Mouse (Mus musculus) kidney, embryonic 16.5 days (tissue): ENCODE results near the gene Mrps16. TPM values are rescaled to one million over a fixed set of nuclear protein-coding genes. Genes with fewer than 3 reads are reported as not detected.

ENCODE experiments used
- ATAC-seq: fragments of 200-750 bp; cut with Nextera tagmentation; 2 replicates; pipeline ENCODE4 v1.8.0; 2017; ENCODE audit warnings: moderate TSS enrichment; ENCODE audit not compliant: low FRiP score, low TSS enrichment
- H3K27ac ChIP-seq: fragments of 300-500 bp; sonication (generic); 2 replicates; pipeline ENCODE4 v1.5.1; 2014; ENCODE audit warnings: low read length
- H3K27me3 ChIP-seq: fragments of 300-500 bp; sonication (generic); 2 replicates; pipeline ENCODE4 v1.6.1; 2014; ENCODE audit warnings: low read length, control low read depth, mixed read lengths; ENCODE audit not compliant: insufficient read depth
- H3K36me3 ChIP-seq: fragments of 300-500 bp; sonication (generic); 2 replicates; pipeline ENCODE4 v1.6.1; 2014; ENCODE audit warnings: low read length, control low read depth, mixed read lengths; ENCODE audit not compliant: insufficient read depth
- H3K4me1 ChIP-seq: fragments of 300-500 bp; sonication (generic); 2 replicates; pipeline ENCODE4 v1.6.1; 2014; ENCODE audit warnings: low read length, control low read depth, mixed read lengths; ENCODE audit not compliant: insufficient read depth
- H3K4me2 ChIP-seq: fragments of 300-500 bp; sonication (generic); replicated peaks from 2 replicates; pipeline ENCODE4 v1.6.1; 2014; ENCODE audit warnings: low read depth, low read length
- H3K4me3 ChIP-seq: fragments of 300-500 bp; sonication (generic); 2 replicates; pipeline ENCODE4 v1.5.1; 2014; ENCODE audit warnings: mild to moderate bottlenecking, low read length
- H3K9ac ChIP-seq: fragments of 300-500 bp; sonication (generic); replicated peaks from 2 replicates; pipeline ENCODE4 v1.6.1; 2014; ENCODE audit warnings: low read length
- H3K9me3 ChIP-seq: fragments of 300-500 bp; sonication (generic); 2 replicates; pipeline ENCODE4 v1.6.1; 2016; ENCODE audit warnings: low read length, control low read depth
- WGBS: fragments of 180-500 bp; shearing (Covaris S2); extraction: QIAGEN DNeasy Blood & Tissue Kit; methylation state at CpG from one replicate; pipeline ENCODE4 v1.1.7; 2014; 5-methylcytosine and 5-hydroxymethylcytosine counted together
- polyA plus RNA-seq: library from polyadenylated mRNA; unstranded; fragments of >200 nt; fragmentation: Nextera tagmentation; extraction: Ambion mirVana; gene quantifications from 2 replicates; pipeline ENCODE4 v1.2.1, GENCODE M21; 2015

The Mrps16 gene
- polyA plus RNA-seq, 1 experiment from 2014 or later = 95.7 TPM

DNA sequence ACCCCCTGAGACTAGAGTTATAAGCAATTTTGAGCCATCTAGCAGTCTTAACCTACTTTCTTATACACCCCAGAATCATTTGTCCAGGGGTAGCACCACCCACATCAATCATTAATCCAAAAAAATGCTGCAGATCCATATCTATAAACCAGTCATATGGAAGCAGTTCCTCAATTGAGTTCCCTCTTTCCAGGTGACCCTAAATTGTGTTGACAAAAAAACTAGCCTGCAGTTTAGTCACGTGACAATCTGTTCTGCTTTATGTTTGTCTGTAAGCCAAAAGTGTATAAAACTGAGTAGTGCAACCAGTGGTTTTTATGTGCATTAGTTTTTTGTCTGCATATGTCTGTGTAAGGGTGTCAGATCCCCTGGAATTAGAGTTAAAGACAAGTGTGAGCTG is 21.6 kb downstream of the Mrps16 start:
- Histone ChIP-seq H3K9me3 (no peaks in the 10 kb centered on the region), H3K4me2 (no peak overlapping the region), H3K27ac (peak overlapping the region; percentile 23; the same call in 1 of the 2 replicates), H3K9ac (no peak overlapping the region), H3K4me1 (no peaks in the 10 kb centered on the region), H3K4me3 (no peak overlapping the region), H3K27me3 (no peaks in the 10 kb centered on the region), H3K36me3 (peaks cover 36% of the 10 kb centered on the region)
- no peak for ATAC-seq
- 90% methylated on average over 1 of the region's 1 CpGs for WGBS

DNA sequence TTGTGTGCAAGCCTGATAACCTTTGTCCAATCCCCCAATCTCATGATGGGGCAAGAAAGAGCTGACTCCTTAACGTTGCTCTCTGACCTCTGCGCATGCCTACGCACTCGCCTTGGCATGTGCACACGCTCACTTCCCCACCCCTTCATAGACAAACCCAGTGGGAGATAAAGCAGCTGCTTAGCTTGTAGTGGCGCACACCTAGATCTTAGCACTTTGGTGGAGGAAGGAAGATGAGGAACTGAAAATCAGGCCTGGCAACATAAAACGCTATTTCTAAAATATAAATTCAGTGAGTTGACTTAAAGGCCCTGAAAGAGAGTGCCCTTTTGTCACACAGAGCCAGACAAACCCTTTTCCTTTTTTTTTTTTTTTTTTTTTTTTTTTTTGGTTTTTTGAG is 22.6 kb downstream of the Mrps16 start:
- no peak overlapping the region for H3K27ac ChIP-seq
- H3K27me3 ChIP-seq = no peaks in the 10 kb centered on the region
- 85% methylated on average over 7 of the region's 7 CpGs for WGBS
- no peaks in the 10 kb centered on the region for H3K4me1 ChIP-seq
- no peak overlapping the region for H3K9ac ChIP-seq
- no peak overlapping the region for H3K4me2 ChIP-seq
- peaks cover 34% of the 10 kb centered on the region for H3K36me3 ChIP-seq
- no peak for ATAC-seq
- H3K9me3 ChIP-seq = no peaks in the 10 kb centered on the region
- no peak overlapping the region for H3K4me3 ChIP-seq

DNA sequence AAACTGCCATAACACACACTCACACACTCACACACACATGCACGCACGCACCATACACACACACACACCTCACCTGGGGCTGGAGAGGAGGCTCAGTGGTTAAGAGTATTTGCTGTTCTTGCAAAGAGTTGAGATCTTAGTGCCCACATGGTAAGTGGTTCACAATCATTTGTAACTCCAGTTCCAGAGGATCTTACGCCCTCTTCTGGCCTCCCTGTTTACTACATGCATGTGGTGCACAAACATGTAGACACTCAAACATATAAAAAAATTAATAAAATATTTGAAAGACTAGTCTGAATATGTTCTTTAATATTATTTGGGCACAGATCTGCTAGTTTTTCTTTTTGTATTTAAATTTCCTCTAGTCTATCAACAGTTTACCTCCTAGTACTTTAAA is 25.2 kb downstream of the Mrps16 start:
- Histone ChIP-seq H3K4me2 (no peak overlapping the region), H3K4me3 (no peak overlapping the region), H3K36me3 (peaks cover 31% of the 10 kb centered on the region), H3K27me3 (no peaks in the 10 kb centered on the region), H3K9me3 (no peaks in the 10 kb centered on the region), H3K27ac (no peak overlapping the region), H3K9ac (no peak overlapping the region), H3K4me1 (no peaks in the 10 kb centered on the region)
- WGBS = 93% methylated on average over 3 of the region's 3 CpGs
- no peak for ATAC-seq

GRCm38 (mm10) chr14:20363230-20363629 is 30.2 kb downstream of the Mrps16 start:
- WGBS = 93% methylated on average over 4 of the region's 4 CpGs
- ATAC-seq = no peak

DNA sequence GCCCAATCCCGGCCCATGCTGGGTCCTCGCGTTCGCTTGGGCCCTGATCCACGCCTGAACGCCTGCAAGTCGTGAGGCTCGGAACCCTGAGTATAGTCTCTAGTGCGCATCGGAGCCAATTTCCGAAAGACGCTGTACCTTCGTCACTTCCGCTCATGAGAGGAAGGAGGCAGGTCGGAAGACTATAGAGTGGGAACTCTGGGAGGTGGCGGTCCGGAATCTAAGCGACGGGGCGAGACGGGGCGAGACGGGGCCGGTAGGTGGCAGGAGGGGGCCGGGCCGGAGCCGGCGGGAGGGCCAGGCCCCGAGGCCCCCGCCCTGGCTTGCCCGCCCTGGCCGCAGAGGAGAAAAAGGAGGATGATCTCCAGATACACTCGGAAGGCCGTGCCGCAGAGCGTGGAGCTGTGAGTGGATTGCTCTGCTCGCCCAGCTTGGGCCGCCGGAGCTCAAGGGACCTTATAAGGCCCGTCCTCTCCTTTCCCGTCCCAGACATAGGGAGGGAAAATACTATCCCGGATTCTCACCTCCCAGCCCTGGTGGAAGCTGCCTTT is 45.4 kb downstream of the Mrps16 start, which contains the start of the genes Ecd and Fam149b:
Gene Ecd, minus strand, starts transcription at position 131 of the 551 bp plus-strand sequence.
Gene Fam149b, plus strand, starts transcription at position 172 of the 551 bp plus-strand sequence.
- H3K4me1 ChIP-seq = peaks cover 18% of the 10 kb centered on the region
- H3K4me3 ChIP-seq = peak within 1 kb of the TSS; percentile 72
- peak within 1 kb of the TSS; percentile 98 for H3K9ac ChIP-seq
- H3K9me3 ChIP-seq = no peaks in the 10 kb centered on the region
- WGBS = 1% methylated on average over 42 of the region's 42 CpGs
- peak within 1 kb of the TSS; percentile 93 for H3K27ac ChIP-seq
- peak; percentile 99 for ATAC-seq
- peak within 1 kb of the TSS; percentile 77 for H3K4me2 ChIP-seq
- H3K36me3 ChIP-seq = peaks cover 13% of the 10 kb centered on the region
- H3K27me3 ChIP-seq = no peaks in the 10 kb centered on the region

More at GRCm38 (mm10) chr14:20363230-20363629, 30.2 kb downstream of the Mrps16 start:
- no peak overlapping the region for H3K9ac ChIP-seq
- H3K27ac ChIP-seq = no peak overlapping the region
- H3K4me3 ChIP-seq = no peak overlapping the region
- H3K4me2 ChIP-seq = no peak overlapping the region
- no peaks in the 10 kb centered on the region for H3K9me3 ChIP-seq
- H3K4me1 ChIP-seq = no peaks in the 10 kb centered on the region
- no peaks in the 10 kb centered on the region for H3K27me3 ChIP-seq
- H3K36me3 ChIP-seq = peaks cover 50% of the 10 kb centered on the region

- peak overlapping the region; percentile 98 for H3K9ac ChIP-seq
- ATAC-seq = peak; percentile 33; the same call in 1 of the 2 replicates
- no peaks in the 10 kb centered on the region for H3K27me3 ChIP-seq
- peak overlapping the region; percentile 93 for H3K27ac ChIP-seq
- 2% methylated on average over 15 of the region's 15 CpGs for WGBS
- peak overlapping the region; percentile 72 for H3K4me3 ChIP-seq
- H3K4me2 ChIP-seq = peak overlapping the region; percentile 72
- H3K4me1 ChIP-seq = peaks cover 18% of the 10 kb centered on the region
- H3K36me3 ChIP-seq = peaks cover 13% of the 10 kb centered on the region
- no peaks in the 10 kb centered on the region for H3K9me3 ChIP-seq
These were observed 45.9 kb downstream of the Mrps16 start for GRCm38 (mm10) chr14:20347441-20347990.

GRCm38 (mm10) chr14:20345885-20346284 is 47.5 kb downstream of the Mrps16 start:
- Histone ChIP-seq H3K9me3 (no peaks in the 10 kb centered on the region), H3K27me3 (no peaks in the 10 kb centered on the region), H3K4me3 (no peak overlapping the region), H3K9ac (no peak overlapping the region), H3K36me3 (peaks cover 24% of the 10 kb centered on the region), H3K27ac (no peak overlapping the region), H3K4me1 (peaks cover 18% of the 10 kb centered on the region), H3K4me2 (no peak overlapping the region)
- WGBS = 81% methylated on average over 9 of the region's 9 CpGs
- ATAC-seq = no peak

DNA sequence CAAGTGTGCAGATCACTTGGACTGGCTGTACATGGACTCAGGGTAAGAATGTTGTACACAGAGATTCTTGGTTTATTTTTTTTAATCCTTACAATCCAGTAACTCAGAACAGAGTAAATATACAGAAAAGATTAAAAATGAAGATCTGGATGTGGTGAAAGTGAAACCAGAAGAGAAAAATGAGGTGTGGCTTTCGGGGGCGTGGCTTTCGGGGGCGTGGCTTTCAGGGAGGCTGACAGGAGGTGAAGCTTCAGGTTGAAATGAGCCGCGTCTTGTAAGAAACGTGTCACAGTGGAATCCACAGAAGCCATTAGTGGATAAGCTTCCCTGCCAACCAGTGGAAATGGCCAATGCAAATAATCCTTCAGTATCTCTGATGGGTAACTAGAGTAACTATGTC is 52.6 kb downstream of the Mrps16 start:
- 82% methylated on average over 7 of the region's 7 CpGs for WGBS
- H3K36me3 ChIP-seq = peaks cover 39% of the 10 kb centered on the region
- no peaks in the 10 kb centered on the region for H3K4me1 ChIP-seq
- no peaks in the 10 kb centered on the region for H3K9me3 ChIP-seq
- H3K4me3 ChIP-seq = no peak overlapping the region
- no peak for ATAC-seq
- H3K4me2 ChIP-seq = no peak overlapping the region
- H3K27me3 ChIP-seq = no peaks in the 10 kb centered on the region
- H3K9ac ChIP-seq = no peak overlapping the region
- no peak overlapping the region for H3K27ac ChIP-seq

GRCm38 (mm10) chr14:20340149-20340548 is 53.3 kb downstream of the Mrps16 start:
- Histone ChIP-seq H3K9ac (no peak overlapping the region), H3K36me3 (peaks cover 43% of the 10 kb centered on the region), H3K4me2 (no peak overlapping the region)

DNA sequence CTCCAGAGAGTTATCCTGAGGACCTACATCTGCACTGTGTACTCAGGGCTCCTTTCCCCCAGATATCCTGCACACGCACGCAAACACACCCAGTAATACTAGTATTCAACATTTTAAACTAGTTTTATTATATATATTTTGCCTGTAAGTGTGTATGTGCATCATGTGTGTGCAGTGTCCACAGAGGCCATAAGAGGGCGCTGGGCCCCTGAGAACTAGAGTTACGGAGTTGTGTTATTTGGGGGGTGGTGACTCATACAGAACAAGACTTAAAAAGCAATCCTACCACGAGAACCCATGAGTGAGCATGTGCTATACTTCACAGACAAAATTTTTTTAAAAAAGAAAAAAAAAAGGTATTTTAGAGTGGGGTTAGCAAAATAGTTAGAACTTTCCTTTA is 54.0 kb downstream of the Mrps16 start:
- no peak for ATAC-seq

More at GRCm38 (mm10) chr14:20340149-20340548, 53.3 kb downstream of the Mrps16 start:
- no peak for ATAC-seq
- Histone ChIP-seq H3K27me3 (no peaks in the 10 kb centered on the region), H3K4me3 (no peak overlapping the region), H3K27ac (no peak overlapping the region), H3K9me3 (no peaks in the 10 kb centered on the region), H3K4me1 (no peaks in the 10 kb centered on the region)
- 89% methylated on average over 8 of the region's 8 CpGs for WGBS

More for the DNA sequence above, 54.0 kb downstream of the Mrps16 start:
- Histone ChIP-seq H3K27ac (no peak overlapping the region), H3K9me3 (no peaks in the 10 kb centered on the region), H3K36me3 (peaks cover 43% of the 10 kb centered on the region), H3K4me1 (no peaks in the 10 kb centered on the region), H3K9ac (no peak overlapping the region), H3K4me3 (no peak overlapping the region), H3K27me3 (no peaks in the 10 kb centered on the region), H3K4me2 (no peak overlapping the region)
- 97% methylated on average over 5 of the region's 5 CpGs for WGBS
